Mouse (Mus musculus): ENCODE data around the gene Olfr878.

Gene Olfr878

DNA sequence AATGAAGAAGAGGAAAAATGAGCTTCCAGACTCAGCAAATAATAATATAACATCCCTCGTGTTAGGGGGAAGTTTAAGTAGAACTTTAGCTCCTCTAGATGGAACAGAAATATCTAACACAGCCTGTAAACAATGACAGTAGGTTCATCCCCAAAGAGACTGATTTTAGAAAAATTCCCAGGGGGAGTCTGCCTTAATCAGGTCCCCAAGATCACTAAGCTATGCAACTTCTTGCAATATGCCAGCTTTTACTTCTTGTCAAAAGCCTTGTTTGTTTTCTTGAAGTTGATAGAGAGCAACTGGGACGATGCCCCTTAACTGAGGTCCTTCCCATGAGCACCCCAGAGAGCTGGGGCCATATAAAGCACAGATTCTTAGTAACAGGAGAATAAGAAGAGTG, at the start of gene Olfr878:
Gene Olfr878, plus strand, starts transcription at position 301 of the 400 bp plus-strand sequence.
- no peak for DNase-seq (ENCODE audit: low read depth)

DNA sequence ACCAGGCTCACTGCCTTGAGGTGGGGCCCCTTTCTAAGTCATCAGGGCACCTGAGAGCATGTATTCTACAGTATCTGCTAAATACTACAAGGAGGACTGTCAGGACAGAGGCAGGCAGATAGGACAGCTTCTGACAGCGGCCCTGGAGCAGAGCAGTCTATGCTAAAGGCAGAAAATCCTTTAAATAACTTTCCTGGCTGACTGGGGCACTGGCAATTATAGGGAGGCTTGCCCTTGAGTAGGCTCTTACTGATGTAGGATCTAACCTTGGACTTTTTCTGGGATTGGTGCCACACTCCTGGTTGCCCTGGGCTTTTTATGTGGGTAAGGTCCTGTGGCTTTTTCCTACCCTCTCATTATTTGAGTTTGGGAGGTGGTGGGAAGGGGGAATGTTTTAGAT, 47.4 kb upstream of the Olfr878 start:
- no peak for DNase-seq (ENCODE audit: low read depth)

DNA sequence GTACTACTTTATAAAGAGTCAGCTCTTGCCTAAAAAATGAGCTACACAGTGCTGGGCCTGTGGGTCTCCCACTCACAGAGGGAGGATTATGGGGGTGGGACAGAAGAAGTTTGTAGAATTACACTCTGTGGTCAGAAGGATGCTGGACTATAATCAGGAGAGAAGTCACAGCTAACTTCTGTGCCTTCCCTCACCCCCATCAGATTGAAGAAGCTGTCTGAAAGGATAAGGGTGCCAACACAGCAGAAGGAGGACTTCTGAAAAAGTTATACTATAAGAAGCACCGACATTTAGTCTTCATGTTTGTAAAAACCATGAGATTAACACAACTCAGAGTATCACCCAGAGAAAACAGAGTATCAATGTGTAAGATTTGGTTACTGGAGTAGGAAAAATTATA, 46.5 kb upstream of the Olfr878 start:
- DNase-seq (ENCODE audit: low read depth) = no peak

DNA sequence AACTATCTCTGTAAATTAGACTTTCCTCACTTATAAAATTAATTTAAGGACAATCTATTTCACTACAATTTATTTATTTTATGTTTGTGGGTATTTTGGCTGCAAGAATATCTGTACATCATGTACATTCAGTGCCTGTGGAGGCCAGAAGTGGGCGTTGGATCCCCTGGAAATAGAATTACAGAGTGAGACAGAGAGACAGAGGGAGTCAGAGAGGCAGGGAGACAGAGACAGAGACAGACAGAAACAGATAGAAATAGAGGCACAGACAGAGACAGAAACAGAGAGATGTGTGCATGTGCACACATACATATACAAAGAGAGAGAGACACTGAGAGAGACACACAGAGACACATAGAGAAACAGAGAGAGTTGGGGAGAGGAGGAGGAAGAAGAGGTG, 46.1 kb upstream of the Olfr878 start:
- no peak for DNase-seq (ENCODE audit: low read depth)

DNA sequence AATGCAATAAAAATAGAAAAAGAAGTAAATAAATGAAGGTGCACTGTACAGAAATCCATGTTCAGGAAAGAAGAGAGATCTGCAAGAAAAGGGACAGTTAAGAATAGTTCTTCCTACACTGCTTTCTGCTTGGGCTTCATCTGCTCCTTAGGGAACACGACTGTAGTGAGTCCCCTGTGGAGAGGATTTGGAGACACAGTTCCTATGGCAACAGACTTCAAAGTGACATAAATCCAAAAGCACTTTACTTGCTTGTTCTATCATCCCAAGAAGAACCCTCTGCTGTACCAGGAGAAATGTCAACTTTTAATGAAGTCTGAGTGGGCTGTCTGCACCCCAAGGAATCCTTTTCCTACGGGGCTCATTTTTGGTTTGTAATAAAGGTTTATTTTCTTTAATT, 26.7 kb upstream of the Olfr878 start:
- DNase-seq (ENCODE audit: low read depth) = no peak

DNA sequence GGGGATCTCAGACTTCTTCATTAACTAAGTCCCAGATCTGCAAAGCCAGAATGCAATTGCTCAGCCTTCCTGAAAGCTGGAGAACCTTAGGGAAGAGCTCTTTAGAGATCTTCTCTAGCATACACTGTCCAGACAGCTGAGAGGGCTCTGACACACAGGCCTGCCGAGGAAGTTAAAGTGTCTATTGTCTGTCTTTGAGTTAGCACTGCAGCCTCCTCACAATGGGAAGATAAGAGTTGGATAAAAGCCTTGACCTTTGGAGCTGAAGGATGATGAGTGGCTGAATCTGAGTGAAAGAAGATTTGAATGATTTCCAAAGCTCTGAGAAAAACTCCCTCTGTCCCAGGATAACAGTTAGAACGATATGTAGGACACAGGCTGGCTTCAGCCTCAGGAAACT, 21.0 kb upstream of the Olfr878 start, which contains the start of gene Olfr145:
Gene Olfr145, plus strand, starts transcription at position 64 of the 400 bp plus-strand sequence.
- no peak for DNase-seq (ENCODE audit: low read depth)

DNA sequence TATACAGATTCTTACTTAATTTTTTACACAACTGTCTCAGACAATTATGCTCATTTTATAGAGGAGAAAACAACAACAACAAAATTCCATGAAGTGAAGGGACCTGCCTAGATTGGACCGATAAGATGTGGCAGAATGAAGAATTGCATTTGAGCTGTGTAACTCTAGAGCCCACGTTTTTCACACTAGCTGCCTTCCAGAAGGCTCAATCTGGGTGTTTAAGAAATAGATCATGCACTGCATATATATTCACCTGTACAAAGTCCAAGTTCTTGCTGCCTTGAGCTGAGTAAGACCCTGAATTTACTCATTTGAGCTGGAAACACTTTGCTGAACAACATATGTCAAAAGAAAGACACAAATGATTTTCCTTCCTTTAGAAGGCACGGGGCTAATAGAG, 12.1 kb upstream of the Olfr878 start:
- DNase-seq (ENCODE audit: low read depth) = no peak

DNA sequence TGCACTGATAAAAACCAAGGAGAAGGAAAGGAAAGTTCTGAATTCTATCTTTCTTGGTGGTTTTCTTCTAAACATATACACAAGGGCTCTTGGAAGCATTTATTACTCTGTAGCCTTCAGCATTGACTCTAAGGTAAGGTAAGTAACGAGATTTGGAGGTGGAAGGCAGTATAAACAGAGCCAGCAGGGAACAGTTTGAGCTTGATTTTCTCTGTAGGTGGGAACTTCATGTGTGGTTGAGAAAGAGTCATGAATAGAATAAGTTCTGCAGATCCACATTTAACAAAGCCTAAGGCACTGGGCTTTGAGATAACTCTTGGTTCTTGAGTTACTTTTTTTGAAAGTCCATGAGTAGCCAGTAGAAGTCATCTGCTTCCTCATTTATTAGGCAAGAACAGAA, 378 bp downstream of the Olfr878 start:
- DNase-seq (ENCODE audit: low read depth) = no peak

DNA sequence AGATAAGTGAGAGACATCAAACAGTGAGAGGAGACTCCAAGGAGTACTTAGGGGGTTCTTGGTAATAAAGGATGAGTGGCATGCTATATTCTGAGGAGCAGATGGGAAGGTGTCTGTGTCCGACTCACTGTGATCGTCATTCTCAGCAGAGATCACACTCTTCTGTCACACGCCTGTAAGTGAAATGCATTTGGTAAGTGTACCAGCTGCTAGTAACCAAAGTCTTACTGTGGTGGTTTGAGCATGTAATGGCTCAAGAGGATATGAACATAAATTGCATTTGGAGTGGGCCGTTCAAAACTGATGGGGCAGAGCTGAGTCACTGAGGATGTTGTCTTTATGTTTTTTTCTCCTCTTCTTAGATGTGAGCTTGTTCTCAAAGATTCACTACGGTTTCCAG, 6.6 kb downstream of the Olfr878 start:
- no peak for DNase-seq (ENCODE audit: low read depth)

DNA sequence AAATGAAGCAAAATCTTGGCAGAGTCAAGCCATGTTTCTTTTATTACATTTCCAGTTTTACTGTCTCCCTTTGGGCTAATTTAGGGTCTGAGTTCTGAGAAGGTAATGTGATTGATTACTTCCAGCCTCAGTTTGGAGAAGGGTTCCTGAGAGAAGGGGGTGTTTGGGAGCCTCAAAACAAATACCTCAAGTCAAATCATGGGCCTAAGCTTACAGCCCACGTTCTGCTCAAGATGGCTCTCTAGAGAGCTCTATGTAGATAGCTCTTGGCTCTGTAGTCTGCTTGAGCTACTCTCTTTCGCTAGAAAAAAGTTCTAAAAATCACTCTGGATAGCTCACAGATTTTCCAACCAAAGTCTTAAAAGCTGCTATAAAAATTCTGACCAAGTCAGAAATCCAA, 7.8 kb downstream of the Olfr878 start:
- no peak for DNase-seq (ENCODE audit: low read depth)

DNA sequence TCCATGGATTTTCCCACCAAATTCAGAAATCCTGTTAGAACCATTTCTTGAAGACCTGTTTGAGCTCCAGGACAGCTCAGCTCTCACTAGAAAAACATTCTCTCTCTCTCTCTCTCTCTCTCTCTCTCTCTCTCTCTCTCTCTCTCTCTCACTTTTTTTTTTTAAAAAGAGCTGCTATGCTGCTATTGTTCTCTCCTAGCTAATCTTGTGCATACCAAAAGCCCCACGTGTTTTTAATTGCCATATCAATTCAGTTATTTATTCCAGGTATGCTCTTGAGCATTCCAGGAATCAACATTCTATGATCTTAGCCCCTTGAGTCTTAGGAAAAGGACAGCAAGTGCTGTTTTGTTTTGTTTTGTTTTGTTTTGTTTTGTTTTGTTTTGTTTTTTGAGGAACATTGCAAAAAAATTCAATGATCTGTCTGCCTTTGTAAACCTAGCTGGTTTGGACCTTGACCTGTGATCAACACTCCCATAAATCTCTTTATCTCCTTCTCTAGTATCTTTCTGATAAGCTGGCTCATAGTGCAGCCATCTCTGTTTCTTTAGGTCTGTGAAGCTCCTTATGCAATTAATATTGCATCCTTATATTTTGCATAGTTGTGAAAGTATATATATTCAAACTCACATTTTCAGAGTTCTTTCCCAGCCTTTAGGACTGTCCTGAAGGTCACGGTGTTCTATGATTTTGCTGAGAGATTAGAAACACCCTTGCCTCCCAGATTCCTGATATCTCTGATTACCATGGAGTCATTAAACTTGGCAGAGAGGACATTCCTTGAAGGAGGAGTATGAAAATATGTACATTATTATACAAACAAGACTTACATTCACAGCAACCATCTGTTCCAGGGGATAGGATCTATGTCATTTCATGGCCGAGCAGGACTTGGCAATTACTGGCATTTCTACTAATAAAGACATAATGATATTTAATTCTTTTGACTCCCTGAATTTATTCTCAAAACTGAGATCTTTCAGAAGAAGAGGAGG, 8.7 kb downstream of the Olfr878 start:
- no peak for DNase-seq (ENCODE audit: low read depth)

DNA sequence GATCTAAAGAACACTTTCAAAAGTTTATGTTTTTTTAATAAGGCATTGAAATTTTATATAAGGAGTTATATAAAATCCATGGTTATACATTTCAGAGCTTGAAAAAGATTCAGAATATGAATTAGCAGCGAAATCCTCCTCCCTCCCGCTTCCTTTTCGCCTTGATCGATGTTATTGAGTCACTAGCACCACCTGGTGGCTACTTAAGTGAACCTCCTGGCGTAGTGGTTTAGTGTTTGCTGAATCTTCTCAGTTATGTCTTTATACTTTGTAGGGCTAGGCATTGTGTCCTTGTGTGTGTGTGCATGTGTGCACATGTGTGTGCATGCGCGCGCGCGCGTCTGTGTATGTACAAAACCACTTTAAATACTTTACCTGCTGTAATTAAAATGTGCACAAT, 14.9 kb downstream of the Olfr878 start:
- DNase-seq (ENCODE audit: low read depth) = peak; percentile 80

DNA sequence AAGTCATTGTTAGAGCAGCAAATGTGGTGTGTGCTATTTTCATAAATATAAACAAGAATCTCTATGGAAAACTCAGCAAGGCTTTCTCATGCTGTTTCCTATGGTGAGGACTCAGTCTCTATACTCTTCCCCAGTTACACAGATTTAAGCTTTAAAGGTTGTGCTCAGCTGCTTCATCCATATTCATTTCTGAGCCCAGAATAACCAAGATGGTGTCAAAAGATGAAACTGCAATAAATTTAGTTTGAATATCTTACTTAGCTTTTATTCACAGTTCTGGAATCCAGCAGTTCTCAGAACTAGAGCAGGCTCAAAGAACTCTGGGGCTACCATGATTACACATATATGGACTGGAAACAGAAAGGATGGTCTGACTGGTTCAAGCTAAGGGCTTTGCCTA, 16.5 kb downstream of the Olfr878 start:
- DNase-seq (ENCODE audit: low read depth) = no peak

DNA sequence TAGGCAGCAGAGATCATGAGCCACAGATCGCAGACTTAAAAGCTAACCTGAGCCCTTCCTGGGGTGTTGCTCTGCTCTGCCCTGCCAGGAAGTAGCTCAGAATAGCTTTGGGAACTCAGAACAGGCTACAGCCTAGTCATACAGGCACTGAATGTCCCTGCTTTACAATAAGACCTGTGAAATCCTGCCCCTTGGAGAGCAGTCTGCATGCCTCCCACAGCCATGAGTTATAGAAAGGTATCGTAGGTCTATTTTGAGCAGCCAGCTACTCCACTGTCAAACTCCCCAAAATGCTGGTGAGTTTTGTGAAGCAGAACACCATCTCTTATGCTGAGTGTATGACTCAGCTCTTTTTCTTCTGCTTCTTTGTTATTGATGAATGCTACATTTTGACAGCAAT, 23.5 kb downstream of the Olfr878 start:
- no peak for DNase-seq (ENCODE audit: low read depth)

Data from NIH3T3 (cell line).